Mouse (Mus musculus) adrenal gland, postnatal 14 days (tissue): ENCODE measurements around the gene Lpar2. TPM values are rescaled to one million over a fixed set of nuclear protein-coding genes. Genes with fewer than 3 reads are reported as not detected.

Experiments
- DNase-seq: peaks from one replicate; pipeline ENCODE4 v3.0.0; 2021; ENCODE audit warnings: mixed read lengths
- total RNA-seq: library from RNA; stranded (reverse); gene quantifications from 2 replicates; pipeline ENCODE4 v1.2.3, GENCODE M21; 2021

Lpar2 gene
- total RNA-seq, 1 experiment from 2014 or later: 1.1 TPM

DNA sequence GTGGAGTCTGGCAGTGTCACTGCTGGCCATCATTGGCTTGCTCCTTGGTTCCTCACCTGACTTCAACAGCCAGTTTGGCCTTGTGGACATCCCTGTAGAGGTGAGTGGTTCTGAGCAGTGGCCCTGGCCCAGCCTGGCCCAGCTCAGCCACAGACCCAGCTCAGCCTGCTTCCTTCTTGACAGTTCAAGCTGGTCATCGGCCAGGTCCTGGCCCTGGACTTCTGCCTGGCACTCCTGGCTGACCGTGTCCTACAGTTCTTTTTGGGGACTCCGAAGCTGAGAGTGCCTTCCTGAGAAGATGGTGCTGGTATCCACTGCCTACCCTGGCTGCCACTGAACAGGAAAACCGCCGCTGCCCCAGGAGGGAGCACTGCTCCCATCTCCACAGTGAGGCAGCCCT is 15.0 kb upstream of the Lpar2 start:
- no peak for DNase-seq

- peak; percentile 92 for DNase-seq
Observed at GRCm38 (mm10) chr8:69808094-69808863, 13.9 kb upstream of the Lpar2 start, which contains the start of gene Gmip. Gmip (plus strand) TSS chr8:69808679.

GRCm38 (mm10) chr8:69808864-69809403 is 13.3 kb upstream of the Lpar2 start:
- peak; percentile 52 for DNase-seq

GRCm38 (mm10) chr8:69809820-69810219 is 12.4 kb upstream of the Lpar2 start:
- no peak for DNase-seq

DNA sequence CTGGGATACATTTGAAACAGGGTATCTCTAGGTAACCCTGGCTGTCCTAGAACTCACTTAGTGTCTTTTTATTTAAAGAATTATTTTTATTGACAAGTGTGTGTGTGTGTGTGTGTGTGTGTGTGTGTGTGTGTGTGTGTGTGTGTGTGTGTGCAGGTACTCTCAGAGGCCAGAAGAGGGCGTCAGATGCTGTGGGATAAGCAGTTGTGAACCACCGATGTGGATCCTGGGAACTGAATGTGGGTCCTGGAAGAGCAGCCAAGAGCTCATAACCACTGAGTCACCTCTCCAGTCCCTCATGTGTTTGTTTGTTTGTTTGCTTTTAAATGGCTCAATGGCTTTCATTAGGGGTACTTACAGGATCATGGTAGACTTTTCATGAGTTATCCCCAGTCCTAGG is 7.3 kb upstream of the Lpar2 start:
- no peak for DNase-seq

DNA sequence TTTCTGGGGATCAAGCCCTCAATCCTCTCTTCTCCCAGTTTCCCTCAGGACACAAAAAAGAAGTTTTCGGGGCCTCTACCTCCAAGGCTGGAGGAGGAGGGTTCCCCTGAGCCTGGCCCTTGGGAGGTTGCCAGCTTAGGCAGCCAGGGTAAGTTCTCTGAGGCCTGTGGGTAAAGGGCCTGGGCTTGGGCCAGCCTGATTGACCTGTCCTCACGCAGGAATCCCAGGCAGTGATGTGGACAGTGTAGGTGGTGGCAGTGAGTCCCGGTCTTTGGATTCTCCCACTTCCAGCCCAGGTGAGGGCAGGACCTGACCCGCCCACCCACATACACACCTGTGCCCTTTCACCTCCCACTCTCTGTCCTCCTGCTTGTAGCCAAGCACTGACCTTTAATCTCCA is 6.8 kb upstream of the Lpar2 start:
- DNase-seq: peak; percentile 70

GRCm38 (mm10) chr8:69820466-69820865 is 1.8 kb upstream of the Lpar2 start:
- DNase-seq: no peak

DNA sequence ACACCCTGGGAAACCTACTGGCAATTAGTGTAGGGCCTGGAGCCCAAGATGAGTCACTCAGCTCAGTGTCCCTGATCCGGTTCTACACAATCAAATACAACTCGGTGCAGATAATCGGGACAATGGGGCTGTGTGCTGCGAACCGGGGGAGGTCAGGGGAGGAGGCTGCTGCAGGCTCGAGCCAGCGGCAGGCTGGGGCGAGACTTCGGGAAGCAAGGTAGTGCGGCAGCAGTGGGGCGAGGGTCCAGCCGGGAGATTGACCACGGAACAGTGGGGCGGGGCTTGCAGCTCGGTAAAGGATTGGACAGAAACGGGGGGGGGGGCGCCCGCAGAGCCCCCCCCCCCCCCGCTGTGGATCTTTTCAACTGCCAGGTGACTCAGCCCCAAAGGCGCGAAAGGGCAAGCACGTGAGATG is 251 bp upstream of the Lpar2 start:
- peak; percentile 60 for DNase-seq

GRCm38 (mm10) chr8:69826371-69826770 is 4.1 kb downstream of the Lpar2 start:
- DNase-seq: no peak

DNA sequence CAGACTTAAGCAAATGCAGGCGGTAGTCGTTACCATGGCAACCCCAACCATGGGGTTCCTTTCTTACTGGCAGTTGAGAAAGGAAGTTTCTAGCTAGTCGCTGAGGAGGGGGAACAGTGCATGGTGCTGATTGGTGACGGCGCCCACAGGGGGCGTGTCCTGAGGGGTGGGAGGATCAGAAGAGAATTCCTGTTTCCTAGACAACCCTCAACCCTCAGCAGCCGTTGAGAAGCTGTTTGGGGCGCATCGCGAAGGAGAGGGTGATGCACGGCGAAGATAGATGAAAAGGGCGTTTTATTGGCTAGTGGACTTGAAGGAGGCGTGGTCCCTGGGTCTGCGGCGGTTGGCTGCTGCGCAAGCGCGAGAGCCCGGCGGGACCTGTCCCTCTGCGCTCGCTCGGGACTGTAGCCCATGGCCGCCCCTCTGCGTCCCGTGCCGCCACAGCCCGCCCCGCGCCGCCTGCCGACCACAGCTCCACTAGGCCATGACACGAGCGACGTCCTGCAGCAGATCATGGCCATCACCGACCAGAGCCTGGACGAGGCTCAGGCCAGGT is 10.1 kb downstream of the Lpar2 start, which contains the start of gene Pbx4:
Pbx4 (plus strand) TSS at position 194 of the 556 bp plus-strand sequence.
- DNase-seq: peak; percentile 88

GRCm38 (mm10) chr8:69837057-69837682 is 14.9 kb downstream of the Lpar2 start:
- no peak for DNase-seq

- DNase-seq: no peak
Observed at GRCm38 (mm10) chr8:69847167-69848065, 25.2 kb downstream of the Lpar2 start.

DNA sequence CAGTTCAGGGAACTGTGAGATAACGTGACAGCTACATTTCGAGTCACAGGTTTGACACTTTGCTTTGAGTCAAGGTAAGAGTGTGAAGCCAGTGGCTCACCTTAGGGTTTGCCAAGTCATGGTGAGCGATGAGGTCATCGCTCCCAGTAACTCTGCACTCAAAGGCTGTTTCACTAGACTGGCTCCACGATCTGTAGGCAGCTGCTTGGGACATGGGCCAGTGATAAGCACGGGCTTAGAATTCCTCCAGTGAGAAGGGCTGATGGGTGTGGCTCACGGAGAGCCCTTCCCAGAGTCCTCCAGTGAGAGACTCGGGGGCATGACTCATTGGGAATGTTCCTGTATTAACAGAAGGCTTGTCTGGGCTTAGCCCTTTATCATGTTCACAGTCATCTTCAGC is 26.7 kb downstream of the Lpar2 start:
- DNase-seq: peak; percentile 68

DNA sequence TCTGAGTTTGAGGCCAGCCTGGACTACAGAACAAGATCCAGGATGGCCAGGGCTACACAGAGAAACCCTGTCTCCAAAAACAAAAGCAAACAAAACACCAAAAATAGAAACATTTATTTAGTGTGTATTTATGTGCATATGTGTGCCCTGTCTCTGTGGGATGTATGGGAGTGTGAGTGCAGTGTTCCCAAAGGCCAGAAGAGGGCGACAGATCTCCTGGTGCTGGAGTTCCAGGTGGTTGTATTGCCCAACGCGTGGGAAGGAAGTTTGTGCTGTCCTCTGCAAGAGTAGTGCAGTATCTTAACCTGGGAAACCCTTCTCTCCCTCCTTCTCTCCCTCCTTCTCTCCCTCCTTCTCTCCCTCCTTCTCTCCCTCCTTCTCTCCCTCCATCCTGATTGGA is 27.7 kb downstream of the Lpar2 start:
- DNase-seq: peak; percentile 27

GRCm38 (mm10) chr8:69850926-69851506 is 28.8 kb downstream of the Lpar2 start:
- DNase-seq: no peak

- no peak for DNase-seq
Observed at GRCm38 (mm10) chr8:69853869-69854268, 31.6 kb downstream of the Lpar2 start.

DNA sequence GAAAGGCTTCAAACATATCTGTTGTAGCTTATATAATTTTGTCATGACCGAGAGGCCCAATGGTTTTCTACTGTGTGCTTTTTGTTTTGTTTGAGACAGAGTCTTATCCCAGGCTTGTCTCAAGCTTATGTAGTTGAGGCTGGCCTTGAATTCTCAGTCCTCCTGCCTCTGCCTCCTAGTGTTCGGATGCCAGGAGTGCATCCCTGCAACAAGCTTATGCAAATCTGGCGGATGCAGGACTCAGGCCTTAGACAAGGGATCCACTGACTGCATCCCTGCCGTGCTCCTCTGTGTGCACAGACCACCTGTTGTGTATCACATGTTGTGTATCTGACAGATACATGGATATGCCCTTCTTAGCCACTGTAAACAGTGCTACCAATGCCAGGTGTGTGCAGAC is 38.6 kb downstream of the Lpar2 start:
- DNase-seq: no peak

- no peak for DNase-seq
Observed at GRCm38 (mm10) chr8:69861251-69861650, 39.0 kb downstream of the Lpar2 start.

DNA sequence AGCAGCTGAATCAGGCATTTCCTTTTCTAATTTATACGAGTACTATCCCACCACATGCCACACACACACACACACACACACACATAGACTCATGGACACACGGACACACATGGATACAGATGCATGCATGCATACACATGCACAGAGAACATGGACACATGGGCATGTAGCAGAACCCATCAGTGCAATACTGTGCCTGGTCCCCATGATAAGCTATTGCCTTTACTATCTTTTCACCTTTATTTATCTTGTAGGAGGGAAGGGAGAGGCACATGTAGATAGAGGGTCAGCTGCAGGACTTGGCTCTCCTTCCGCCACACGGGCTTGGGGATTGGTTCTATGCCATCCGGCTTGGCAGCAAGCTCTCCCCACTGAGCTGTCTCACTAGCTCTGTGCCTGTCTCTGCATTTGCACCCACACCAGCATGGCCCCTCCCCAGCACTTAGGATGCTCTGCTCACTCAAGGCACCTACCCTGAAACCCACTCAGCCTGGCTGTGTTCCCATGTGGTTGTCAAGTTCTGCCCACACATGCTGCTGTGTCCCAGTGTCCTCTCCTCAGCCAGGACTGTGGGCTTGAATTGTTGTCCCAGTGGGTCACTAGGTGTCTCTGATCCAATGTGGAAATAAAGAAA is 41.3 kb downstream of the Lpar2 start:
- DNase-seq: no peak

GRCm38 (mm10) chr8:69864180-69864579 is 42.0 kb downstream of the Lpar2 start:
- no peak for DNase-seq

- peak; percentile 68 for DNase-seq
Observed at GRCm38 (mm10) chr8:69867696-69868326, 45.6 kb downstream of the Lpar2 start.
